8 mouse cellular contexts compared by ENCODE assay signal in genomic region chr10:67186489-67186888, GRCm38 (mm10).
DNase-seq lines count a peak whose midpoint lies in the region; ATAC-seq and TF ChIP-seq lines count a peak whose summit lies in the region.

No protein-coding gene starts in this region.

- DNase-seq in heart, adult 11 months: no peak
- DNase-seq in liver, embryonic 14.5 days (ENCODE audit: low read depth in 3 of 3, low spot score in 3 of 3): no peak
- no peak for DNase-seq in right cerebral cortex, postnatal 36 days (ENCODE audit: low spot score in 2 of 2)
- DNase-seq in cerebellum, postnatal 36 days: no peak
- no peak for DNase-seq in frontal cortex, postnatal 10 days (ENCODE audit: low spot score in 2 of 2)

- H3K9me3 ChIP-seq in heart, embryonic 11.5 days (replicated peaks; ENCODE audit: control insufficient read depth, low read length): no peaks in the 10 kb centered on the region
- no peaks in the 10 kb centered on the region for H3K9me3 ChIP-seq in forebrain, embryonic 13.5 days (replicated peaks)
- no peaks in the 10 kb centered on the region for H3K9me3 ChIP-seq in liver, embryonic 14.5 days (ENCODE audit: control insufficient read depth, low read length)

- H3K4me2 ChIP-seq in heart, embryonic 11.5 days: peak overlapping the region; percentile 72
- peak overlapping the region; percentile 58 for H3K4me2 ChIP-seq in forebrain, embryonic 13.5 days
- peak overlapping the region; percentile 83 for H3K4me2 ChIP-seq in liver, embryonic 14.5 days (ENCODE audit: low read depth)

- H3K4me3 ChIP-seq in heart, embryonic 11.5 days (ENCODE audit: low read depth, low read length): peak overlapping the region; percentile 57
- peak overlapping the region; percentile 51 for H3K4me3 ChIP-seq in C2C12 (ENCODE audit: insufficient read depth, poor library complexity, severe bottlenecking)
- H3K4me3 ChIP-seq in forebrain, embryonic 13.5 days: peak overlapping the region; percentile 40
- H3K4me3 ChIP-seq in liver, embryonic 14.5 days (ENCODE audit: insufficient read depth in 1 of 2, low read depth in 2 of 2, low read length in 2 of 2): peak overlapping the region; percentile 64 to 77; a peak in 3 of 4 replicates

- H3K9ac ChIP-seq in heart, embryonic 11.5 days (ENCODE audit: low read depth, low read length): peak overlapping the region; percentile 76; the same call in 1 of the 2 replicates
- peak overlapping the region; percentile 63 for H3K9ac ChIP-seq in forebrain, embryonic 13.5 days
- H3K9ac ChIP-seq in liver, embryonic 14.5 days (replicated peaks): peak overlapping the region; percentile 90

- H3ac ChIP-seq in C2C12 (ENCODE audit: control insufficient read depth, insufficient read length, low read depth): peak overlapping the region; percentile 15

- no peak for TF ChIP-seq CTCF in C2C12 (IDR thresholded peaks at IDR 0.05; ENCODE audit: control insufficient read depth, insufficient read depth, insufficient read length)
- TF ChIP-seq CTCF in liver, embryonic 14.5 days (IDR thresholded peaks at IDR 0.05; ENCODE audit: low read depth): no peak

- TF ChIP-seq EP300 in liver, embryonic 14.5 days (IDR thresholded peaks at IDR 0.05; ENCODE audit: low read depth): no peak

- H3K79me3 ChIP-seq in C2C12 (ENCODE audit: low read depth): peaks cover 62% of the 10 kb centered on the region

- ATAC-seq in heart, embryonic 11.5 days (replicated peaks; ENCODE audit: insufficient number of reproducible peaks, low FRiP score, low TSS enrichment): no peak
- ATAC-seq in forebrain, embryonic 13.5 days: no peak
- ATAC-seq in liver, embryonic 14.5 days (ENCODE audit: insufficient read depth): no peak

- H3K36me3 ChIP-seq in heart, embryonic 11.5 days (ENCODE audit: control insufficient read depth, insufficient read depth, low read length): no peaks in the 10 kb centered on the region
- peaks cover 15% of the 10 kb centered on the region for H3K36me3 ChIP-seq in C2C12 (ENCODE audit: control insufficient read depth, insufficient read depth)
- no peaks in the 10 kb centered on the region; the same call in 1 of the 2 replicates for H3K36me3 ChIP-seq in forebrain, embryonic 13.5 days (ENCODE audit: poor library complexity, severe bottlenecking)
- H3K36me3 ChIP-seq in liver, embryonic 14.5 days (replicated peaks; ENCODE audit: control insufficient read depth, insufficient read depth, low read depth): no peaks in the 10 kb centered on the region; the same call in 1 of the 2 replicates

- H3K4me1 ChIP-seq in heart, embryonic 11.5 days (ENCODE audit: control insufficient read depth, insufficient read depth, low read length): peaks cover 6% of the 10 kb centered on the region
- peaks cover 27% of the 10 kb centered on the region for H3K4me1 ChIP-seq in forebrain, embryonic 13.5 days
- H3K4me1 ChIP-seq in liver, embryonic 14.5 days (replicated peaks; ENCODE audit: control insufficient read depth in 2 of 2, insufficient read depth in 2 of 2, low read length in 1 of 2): peaks cover 16 to 19% of the 10 kb centered on the region in 2 experiments

- peak overlapping the region; percentile 98 for H3K27ac ChIP-seq in heart, embryonic 11.5 days (ENCODE audit: low read depth, low read length)
- peak overlapping the region; percentile 95 for H3K27ac ChIP-seq in forebrain, embryonic 13.5 days
- peak overlapping the region; percentile 93 for H3K27ac ChIP-seq in liver, embryonic 14.5 days

- H3K27me3 ChIP-seq in heart, embryonic 11.5 days (ENCODE audit: control insufficient read depth, insufficient read depth, low read length): no peaks in the 10 kb centered on the region
- H3K27me3 ChIP-seq in C2C12 (ENCODE audit: control insufficient read depth, insufficient read depth, insufficient read length): no peaks in the 10 kb centered on the region
- H3K27me3 ChIP-seq in forebrain, embryonic 13.5 days: no peaks in the 10 kb centered on the region
- H3K27me3 ChIP-seq in liver, embryonic 14.5 days (ENCODE audit: control insufficient read depth, insufficient read depth, low read length): no peaks in the 10 kb centered on the region

- H3K79me2 ChIP-seq in C2C12 (ENCODE audit: control insufficient read depth, insufficient read depth): peaks cover 95% of the 10 kb centered on the region

TF ChIP-seq in C2C12, 6 proteins besides CTCF, POLR2A, EP300 and RAD21:
- no peak for TF ChIP-seq MAX (IDR thresholded peaks at IDR 0.05)
- no peak for TF ChIP-seq MYOD1 (IDR thresholded peaks at IDR 0.05; ENCODE audit: control insufficient read depth, insufficient read length, low read depth)
- no peak for TF ChIP-seq CEBPB (IDR thresholded peaks at IDR 0.05; ENCODE audit: low read depth)
- no peak for TF ChIP-seq MYOG (IDR thresholded peaks at IDR 0.05; ENCODE audit: control insufficient read depth, extremely low read depth, insufficient read length)
- no peak for TF ChIP-seq FOSL1 (IDR thresholded peaks at IDR 0.05; ENCODE audit: insufficient read depth, low read length, poor library complexity, severe bottlenecking)
- no peak for TF ChIP-seq USF1 (IDR thresholded peaks at IDR 0.05; ENCODE audit: low read depth)
